Mouse (Mus musculus) thymus, postnatal 0 days (tissue): Measurements from ENCODE around the gene Vmn2r17. TPM values are rescaled to one million over a fixed set of nuclear protein-coding genes. Genes with fewer than 3 reads are reported as not detected.
A peak's percentile ranks its signal among the peaks of the same experiment; 100 is the strongest.

Source experiments
- DNase-seq: peaks from one replicate; pipeline ENCODE4 v3.0.0-alpha.2; 2015; ENCODE audit warnings: low spot score
- polyA plus RNA-seq: library from polyadenylated mRNA; unstranded; fragments of >200 nt; fragmentation: Nextera tagmentation; extraction: Ambion mirVana; gene quantifications from 2 replicates; pipeline ENCODE4 v1.2.1, GENCODE M21; 2015

Gene Vmn2r17
- not detected in 2 replicates for polyA plus RNA-seq

DNA sequence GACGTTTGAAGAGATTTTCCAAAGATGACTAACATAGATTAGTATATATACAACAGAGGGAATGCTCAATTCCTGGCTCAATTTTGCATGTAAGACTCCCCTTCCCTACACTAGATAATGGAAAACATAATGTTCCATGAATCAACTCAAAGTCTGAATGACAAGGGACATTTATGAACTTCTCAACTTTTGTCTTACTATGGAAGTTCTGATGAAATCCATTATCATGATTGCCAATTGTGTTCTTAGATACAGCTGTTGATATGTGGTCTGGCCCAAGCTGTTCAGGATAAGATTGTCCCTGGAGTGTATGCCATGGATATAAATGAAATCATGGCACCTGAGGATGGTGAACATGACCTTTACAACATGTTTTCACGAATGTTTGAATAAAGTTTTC, at the start of gene Vmn2r17:
Vmn2r17 (plus strand) TSS at position 301 of the 400 bp plus-strand sequence.
- DNase-seq = no peak

DNA sequence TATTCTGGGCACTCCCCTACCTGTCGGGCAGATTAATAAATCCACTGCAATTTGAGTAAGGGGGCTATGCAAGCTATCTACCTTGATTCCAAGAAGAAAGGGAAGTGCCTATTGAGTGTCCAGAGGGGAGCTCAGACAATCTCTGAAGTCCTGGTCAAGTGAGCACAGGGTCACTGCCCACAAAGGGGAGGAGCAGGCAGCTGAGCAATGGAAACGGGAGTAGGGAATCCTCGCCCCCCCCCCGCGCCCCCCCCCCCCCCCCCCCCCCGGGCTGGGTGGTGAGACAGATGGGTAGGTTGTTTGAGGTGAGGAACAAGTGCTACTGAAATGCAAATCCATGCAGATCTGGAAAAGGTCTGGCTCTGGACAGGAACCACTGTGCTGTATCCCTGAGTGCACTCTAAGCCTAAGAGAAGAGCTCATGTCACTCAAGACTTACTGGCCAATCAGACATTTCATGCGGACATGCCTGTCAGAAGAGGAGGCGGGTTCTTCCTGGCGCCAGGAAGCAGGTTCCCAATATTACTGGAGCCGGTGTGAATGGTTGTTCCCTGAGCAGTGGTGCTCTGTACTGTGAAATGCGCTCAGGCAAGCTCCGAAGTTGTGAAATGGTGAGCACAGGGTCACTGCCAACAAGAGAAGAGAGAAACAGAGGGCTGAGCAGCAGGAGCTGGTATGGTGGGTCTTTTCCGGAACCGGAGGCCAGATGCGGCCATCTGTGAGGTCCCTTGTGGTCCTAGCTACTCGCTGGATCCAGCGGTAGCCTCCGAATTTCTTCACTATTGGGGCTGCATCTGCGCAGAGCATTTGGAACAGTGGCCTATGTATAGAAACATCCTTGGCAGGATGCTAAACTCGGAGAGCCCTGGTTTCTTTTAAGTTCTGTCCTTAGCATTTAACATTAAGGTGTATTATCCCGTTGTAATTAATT, 47.4 kb downstream of the Vmn2r17 start:
- no peak for DNase-seq

DNA sequence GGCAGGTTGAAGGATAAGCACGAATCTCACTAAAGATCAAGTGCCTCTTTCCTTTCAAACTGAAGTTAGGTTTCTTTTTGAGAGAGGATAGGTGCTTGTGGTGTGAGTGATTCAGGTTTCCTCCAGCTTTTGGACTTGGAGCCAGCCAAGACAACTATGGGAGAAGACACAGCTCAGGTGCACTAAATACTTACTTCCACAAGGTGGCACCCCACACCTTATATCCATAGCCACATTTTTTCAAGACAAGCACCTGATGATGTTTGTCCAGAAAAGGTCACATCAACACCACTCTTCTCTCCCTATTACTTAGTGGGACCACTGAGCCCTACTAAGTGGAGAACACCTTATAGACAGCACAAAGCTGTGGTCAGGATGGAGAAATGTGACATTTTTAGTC, 87.2 kb downstream of the Vmn2r17 start:
- DNase-seq = peak; percentile 23

Other genes with a start within 250 kb of the Vmn2r17 start
- gene Vmn2r13, start 227.5 kb upstream of the Vmn2r17 start, polyA plus RNA-seq = not detected in 2 replicates
- not detected in 2 replicates for gene Vmn2r14, start 195.0 kb upstream of the Vmn2r17 start, polyA plus RNA-seq
- gene Vmn2r15, start 122.0 kb upstream of the Vmn2r17 start, polyA plus RNA-seq = not detected in 2 replicates
- gene Vmn2r16, start 89.5 kb upstream of the Vmn2r17 start, polyA plus RNA-seq = not detected in 2 replicates
- 24.9 and 27.2 TPM in 2 replicates for gene Crlf2, start 139.3 kb downstream of the Vmn2r17 start, polyA plus RNA-seq